Mouse (Mus musculus): ENCODE results near the gene Hebp2. TPM values are rescaled to one million over a fixed set of nuclear protein-coding genes. Genes with fewer than 3 reads are reported as not detected.
"Not testable (repeated sequence)": the region's sequence is repeated elsewhere in the genome, so short reads cannot be mapped to it uniquely, and the experiment has no call there.

Gene Hebp2
- 2.7 and 3.0 TPM in 2 replicates for polyA plus RNA-seq (2016; fragmentation: Nextera tagmentation; extraction: Ambion mirVana)

- Histone ChIP-seq H3K4me2 (peak within 1 kb of the TSS; percentile 71), H3K27ac (no peak within 1 kb of the TSS), H3K9ac (0 out of 2 replicates have a peak within 1 kb of the TSS, but pooled peaks have one; percentile 22), H3K27me3 (replicated peaks) (peaks cover 28% of the 10 kb centered on the region), H3K4me1 (peaks cover 5% of the 10 kb centered on the region; the same call in 1 of the 2 replicates), H3K4me3 (peak within 1 kb of the TSS; percentile 49), H3K36me3 (no peaks in the 10 kb centered on the region), H3K9me3 (replicated peaks) (no peaks in the 10 kb centered on the region)
- 1% methylated on average over 22 of the region's 22 CpGs for WGBS (ENCODE audit: insufficient replicate concordance)
- peak; percentile 81 for ATAC-seq
Observed at GRCm38 (mm10) chr10:18545813-18546235, at the start of gene Hebp2. Gene Hebp2, minus strand, starts transcription at chr10:18546076.

- H3K9ac ChIP-seq, result no peak overlapping the region
- no peak overlapping the region for H3K4me2 ChIP-seq
- H3K4me3 ChIP-seq, result no peak overlapping the region
- no peaks in the 10 kb centered on the region for H3K9me3 ChIP-seq (replicated peaks)
- 73% methylated on average over 5 of the region's 5 CpGs for WGBS (ENCODE audit: insufficient replicate concordance)
- H3K27me3 ChIP-seq (replicated peaks), result peaks cover 11% of the 10 kb centered on the region
- H3K4me1 ChIP-seq, result no peaks in the 10 kb centered on the region
- no peak overlapping the region for H3K27ac ChIP-seq
- ATAC-seq, result no peak
- no peaks in the 10 kb centered on the region for H3K36me3 ChIP-seq
Observed at GRCm38 (mm10) chr10:18589455-18589854, 43.6 kb upstream of the Hebp2 start.

GRCm38 (mm10) chr10:18584188-18584587, 38.3 kb upstream of the Hebp2 start:
- H3K9me3 ChIP-seq (replicated peaks), result no peaks in the 10 kb centered on the region
- WGBS (ENCODE audit: insufficient replicate concordance), result 40% methylated on average over 7 of the region's 7 CpGs
- H3K9ac ChIP-seq, result no peak overlapping the region
- H3K27me3 ChIP-seq (replicated peaks), result no peaks in the 10 kb centered on the region
- H3K4me1 ChIP-seq, result no peaks in the 10 kb centered on the region
- H3K4me2 ChIP-seq, result no peak overlapping the region
- no peak overlapping the region for H3K4me3 ChIP-seq
- H3K27ac ChIP-seq, result no peak overlapping the region
- ATAC-seq, result no peak
- no peaks in the 10 kb centered on the region for H3K36me3 ChIP-seq

- H3K4me2 ChIP-seq, result no peak overlapping the region
- H3K4me1 ChIP-seq, result no peaks in the 10 kb centered on the region
- H3K27me3 ChIP-seq (replicated peaks), result no peaks in the 10 kb centered on the region
- H3K36me3 ChIP-seq, result no peaks in the 10 kb centered on the region
- WGBS (ENCODE audit: insufficient replicate concordance), result 49% methylated on average over 2 of the region's 2 CpGs
- no peak overlapping the region for H3K9ac ChIP-seq
- no peak for ATAC-seq
- H3K4me3 ChIP-seq, result no peak overlapping the region
- H3K9me3 ChIP-seq (replicated peaks), result no peaks in the 10 kb centered on the region
- no peak overlapping the region for H3K27ac ChIP-seq
Observed at GRCm38 (mm10) chr10:18572581-18572980, 26.7 kb upstream of the Hebp2 start.

GRCm38 (mm10) chr10:18562940-18563339, 17.1 kb upstream of the Hebp2 start:
- WGBS (ENCODE audit: insufficient replicate concordance), result 6% methylated on average over 4 of the region's 4 CpGs
- no peak overlapping the region for H3K4me2 ChIP-seq
- no peaks in the 10 kb centered on the region for H3K9me3 ChIP-seq (replicated peaks)
- ATAC-seq, result no peak
- no peak overlapping the region for H3K27ac ChIP-seq
- H3K4me1 ChIP-seq, result no peaks in the 10 kb centered on the region
- H3K36me3 ChIP-seq, result no peaks in the 10 kb centered on the region
- no peaks in the 10 kb centered on the region for H3K27me3 ChIP-seq (replicated peaks)
- H3K4me3 ChIP-seq, result no peak overlapping the region
- no peak overlapping the region for H3K9ac ChIP-seq

GRCm38 (mm10) chr10:18561445-18561844, 15.6 kb upstream of the Hebp2 start:
- H3K9ac ChIP-seq, result no peak overlapping the region
- H3K9me3 ChIP-seq (replicated peaks), result no peaks in the 10 kb centered on the region
- H3K36me3 ChIP-seq, result no peaks in the 10 kb centered on the region
- WGBS (ENCODE audit: insufficient replicate concordance), result 37% methylated on average over 5 of the region's 5 CpGs
- no peak overlapping the region for H3K27ac ChIP-seq
- ATAC-seq, result no peak
- H3K4me1 ChIP-seq, result no peaks in the 10 kb centered on the region
- no peaks in the 10 kb centered on the region for H3K27me3 ChIP-seq (replicated peaks)
- H3K4me3 ChIP-seq, result no peak overlapping the region
- no peak overlapping the region for H3K4me2 ChIP-seq

- not testable (repeated sequence) for H3K9me3 ChIP-seq (replicated peaks); H3K4me2 ChIP-seq; H3K4me3 ChIP-seq; H3K27ac ChIP-seq; H3K36me3 ChIP-seq; ATAC-seq; H3K27me3 ChIP-seq (replicated peaks); H3K9ac ChIP-seq; H3K4me1 ChIP-seq
- WGBS (ENCODE audit: insufficient replicate concordance), result 69% methylated on average over 9 of the region's 9 CpGs
Observed at GRCm38 (mm10) chr10:18559076-18559475, 13.2 kb upstream of the Hebp2 start.

GRCm38 (mm10) chr10:18549321-18550216, 3.7 kb upstream of the Hebp2 start:
- Histone ChIP-seq H3K27me3 (replicated peaks) (peaks cover 28% of the 10 kb centered on the region), H3K4me3 (peak overlapping the region; percentile 33), H3K9me3 (replicated peaks) (no peaks in the 10 kb centered on the region), H3K27ac (no peak overlapping the region), H3K4me2 (peak overlapping the region; percentile 58), H3K4me1 (peaks cover 5% of the 10 kb centered on the region; the same call in 1 of the 2 replicates), H3K36me3 (no peaks in the 10 kb centered on the region), H3K9ac (no peak overlapping the region)
- ATAC-seq, result no peak
- WGBS (ENCODE audit: insufficient replicate concordance), result 12% methylated on average over 35 of the region's 35 CpGs

GRCm38 (mm10) chr10:18547381-18547780, 1.5 kb upstream of the Hebp2 start:
- Histone ChIP-seq H3K4me1 (peaks cover 5% of the 10 kb centered on the region; the same call in 1 of the 2 replicates), H3K36me3 (no peaks in the 10 kb centered on the region), H3K27ac (no peak overlapping the region), H3K9ac (no peak overlapping the region), H3K9me3 (replicated peaks) (no peaks in the 10 kb centered on the region), H3K27me3 (replicated peaks) (peaks cover 28% of the 10 kb centered on the region), H3K4me3 (no peak overlapping the region), H3K4me2 (no peak overlapping the region)
- no peak for ATAC-seq
- 52% methylated on average over 4 of the region's 4 CpGs for WGBS (ENCODE audit: insufficient replicate concordance)

GRCm38 (mm10) chr10:18545309-18545708, 567 bp downstream of the Hebp2 start:
- peaks cover 5% of the 10 kb centered on the region; the same call in 1 of the 2 replicates for H3K4me1 ChIP-seq
- H3K9me3 ChIP-seq (replicated peaks), result no peaks in the 10 kb centered on the region
- H3K9ac ChIP-seq, result 0 out of 2 replicates have a peak overlapping the region, but pooled peaks have one; percentile 22
- H3K27me3 ChIP-seq (replicated peaks), result peaks cover 27% of the 10 kb centered on the region
- no peaks in the 10 kb centered on the region for H3K36me3 ChIP-seq
- ATAC-seq, result 0 out of 2 replicates have a peak, but pooled peaks have one; percentile 29
- WGBS (ENCODE audit: insufficient replicate concordance), result 5% methylated on average over 13 of the region's 13 CpGs
- H3K4me3 ChIP-seq, result peak overlapping the region; percentile 49
- no peak overlapping the region for H3K27ac ChIP-seq
- peak overlapping the region; percentile 71 for H3K4me2 ChIP-seq

GRCm38 (mm10) chr10:18536889-18537288, 9.0 kb downstream of the Hebp2 start:
- Histone ChIP-seq H3K36me3 (no peaks in the 10 kb centered on the region), H3K9me3 (replicated peaks) (no peaks in the 10 kb centered on the region), H3K9ac (no peak overlapping the region), H3K4me1 (no peaks in the 10 kb centered on the region), H3K4me3 (no peak overlapping the region), H3K27ac (no peak overlapping the region), H3K4me2 (no peak overlapping the region), H3K27me3 (replicated peaks) (no peaks in the 10 kb centered on the region)
- WGBS (ENCODE audit: insufficient replicate concordance), result 63% methylated on average over 2 of the region's 2 CpGs
- no peak for ATAC-seq

- no peaks in the 10 kb centered on the region for H3K9me3 ChIP-seq (replicated peaks)
- 0 out of 2 replicates have a peak, but pooled peaks cover under 1% of the 10 kb centered on the region for H3K4me1 ChIP-seq
- no peak overlapping the region for H3K4me2 ChIP-seq
- H3K36me3 ChIP-seq, result peaks cover 9% of the 10 kb centered on the region
- WGBS (ENCODE audit: insufficient replicate concordance), result 59% methylated on average over 8 of the region's 8 CpGs
- no peak overlapping the region for H3K4me3 ChIP-seq
- ATAC-seq, result no peak
- no peak overlapping the region for H3K9ac ChIP-seq
- no peaks in the 10 kb centered on the region for H3K27me3 ChIP-seq (replicated peaks)
- no peak overlapping the region for H3K27ac ChIP-seq
Observed at GRCm38 (mm10) chr10:18532293-18532692, 13.6 kb downstream of the Hebp2 start.
